Mouse (Mus musculus) bone marrow, adult 2 months (tissue): Measurements from ENCODE around the gene Utp14b.

Source experiments
- CTCF ChIP-seq: fragments of 200-500 bp; IDR thresholded peaks from 2 replicates; pipeline ENCODE4 v1.5.1; 2011; ENCODE audit warnings: low read length, control low read depth; ENCODE audit not compliant: control insufficient read depth, insufficient read depth
- POLR2A ChIP-seq: fragments of 200-500 bp; IDR thresholded peaks from 2 replicates; pipeline ENCODE4 v1.6.1; 2011; ENCODE audit warnings: low read depth, mild to moderate bottlenecking, control low read depth, low read length, borderline replicate concordance; ENCODE audit not compliant: control insufficient read depth

DNA sequence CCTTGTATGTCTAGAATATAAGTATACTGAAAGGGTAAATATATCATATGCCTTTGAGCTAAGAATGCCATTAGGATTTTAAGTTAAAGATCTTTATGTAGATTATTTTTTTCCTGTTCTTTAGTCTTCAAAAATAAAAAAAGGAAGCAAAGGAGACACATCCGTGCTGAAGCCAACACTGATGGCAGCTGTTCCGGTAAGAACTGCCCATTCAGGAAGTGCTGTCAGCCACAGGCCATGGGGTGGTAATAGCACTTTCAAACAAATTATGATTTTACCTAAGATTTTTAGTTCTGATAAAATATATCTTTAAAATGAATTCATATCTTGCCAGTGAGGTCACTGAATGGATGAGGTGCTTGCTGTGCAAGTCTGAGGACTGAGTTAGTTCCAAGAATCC, 38.5 kb downstream of the Utp14b start:
- no peak for TF ChIP-seq CTCF
- TF ChIP-seq POLR2A, result no peak
